Mouse (Mus musculus) midbrain, embryonic 10.5 days (tissue): ENCODE results near the gene Snrpb. TPM values are rescaled to one million over a fixed set of nuclear protein-coding genes. Genes with fewer than 3 reads are reported as not detected.

Experiments used
- polyA plus RNA-seq: library from polyadenylated mRNA; unstranded; fragments of >200 nt; fragmentation: Nextera tagmentation; extraction: Ambion mirVana; gene quantifications from 2 replicates; pipeline ENCODE4 v1.2.1, GENCODE M21; 2016

Gene Snrpb
- polyA plus RNA-seq, 1 experiment from 2014 or later = 934 TPM

Other genes with a start within 250 kb of the Snrpb start
- gene Tgm3, start 167.1 kb downstream of the Snrpb start, polyA plus RNA-seq = not detected in 2 replicates
- gene Tgm6, start 67.0 kb downstream of the Snrpb start, polyA plus RNA-seq = not detected in 2 replicates
- gene Tmc2, start 15.8 kb upstream of the Snrpb start, polyA plus RNA-seq = not detected in 2 replicates
- gene Nop56, start 95.0 kb upstream of the Snrpb start, polyA plus RNA-seq = 392 and 425 TPM in 2 replicates
- 136 and 141 TPM in 2 replicates for gene Idh3b, start 105.1 kb upstream of the Snrpb start, polyA plus RNA-seq
- 0.95 and 1.3 TPM in 2 replicates for gene Ebf4, start 115.8 kb upstream of the Snrpb start, polyA plus RNA-seq
- 40.7 and 47.3 TPM in 2 replicates for gene Cpxm1, start 218.2 kb upstream of the Snrpb start, polyA plus RNA-seq
- not detected in 2 replicates for gene Gm28372, start 225.8 kb upstream of the Snrpb start, polyA plus RNA-seq
- 0.40 TPM in 1 of 2 replicates, not detected in the other for gene 1700020A23Rik, start 225.9 kb upstream of the Snrpb start, polyA plus RNA-seq
- 0.12 TPM in 1 of 2 replicates, not detected in the other for gene Tmem239, start 227.1 kb upstream of the Snrpb start, polyA plus RNA-seq
- gene Vps16, start 244.9 kb upstream of the Snrpb start, polyA plus RNA-seq = 117 and 126 TPM in 2 replicates
- gene Pced1a, start 245.3 kb upstream of the Snrpb start, polyA plus RNA-seq = 13.9 and 14.4 TPM in 2 replicates